Mouse (Mus musculus) forelimb bud, embryonic 11.5 days (tissue): Measurements from ENCODE around the gene Stil.

Source experiments
- DNase-seq: peaks from one replicate; pipeline ENCODE4 v3.0.0-alpha.2; 2012; ENCODE audit warnings: low read depth, low spot score

The Stil gene

GRCm38 (mm10) chr4:115079821-115080349, 79.9 kb downstream of the Stil start:
- no peak for DNase-seq

DNA sequence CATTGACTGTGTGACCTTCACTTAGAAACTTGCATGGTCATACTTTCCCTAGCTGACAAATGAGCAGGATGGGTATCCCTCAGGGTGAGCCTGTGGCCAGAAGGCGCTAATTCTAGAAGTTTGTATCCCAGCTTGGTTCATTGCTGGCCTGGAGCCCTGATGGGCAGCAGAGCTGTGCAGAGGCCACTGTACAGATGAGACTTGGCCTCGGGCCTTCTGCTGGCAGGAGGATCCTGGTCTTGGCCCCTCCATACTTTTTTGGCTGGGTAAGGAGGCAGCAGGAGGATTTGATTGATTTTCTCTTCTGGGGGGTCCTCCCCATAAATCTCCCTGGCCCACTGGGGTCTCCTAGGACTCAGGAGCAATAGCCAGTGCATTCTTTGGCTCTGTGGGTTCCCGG, 83.1 kb downstream of the Stil start:
- no peak for DNase-seq

DNA sequence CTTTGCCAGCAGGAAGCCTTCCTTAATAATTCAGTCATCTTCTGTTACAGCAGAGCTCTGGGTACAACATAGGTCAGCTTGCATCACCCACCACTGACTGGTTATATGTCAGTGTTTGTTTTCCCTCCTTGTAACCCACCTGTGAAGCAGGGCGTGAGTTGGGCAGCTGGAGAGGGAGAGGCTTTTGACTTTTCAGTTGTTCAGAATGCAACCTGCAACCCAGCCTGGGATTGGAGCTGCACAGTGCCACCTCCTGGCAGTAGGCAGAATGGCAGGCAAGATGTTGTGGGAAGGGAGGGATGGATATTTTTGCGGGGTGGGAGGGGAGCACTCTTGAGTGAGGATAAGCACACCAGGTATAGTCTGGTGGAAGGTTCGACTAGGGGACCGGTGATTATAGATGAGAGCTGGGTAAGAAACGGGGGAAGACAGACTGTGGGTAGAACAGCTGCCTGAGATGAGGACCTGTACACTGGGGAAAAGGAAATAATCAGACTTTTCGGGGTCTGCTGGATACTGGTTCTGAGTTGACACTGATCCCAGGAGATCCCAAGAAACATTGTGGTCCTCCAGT, 85.7 kb downstream of the Stil start:
- peak; percentile 71 for DNase-seq

- no peak for DNase-seq
Observed at GRCm38 (mm10) chr4:115086257-115086656, 86.3 kb downstream of the Stil start.

DNA sequence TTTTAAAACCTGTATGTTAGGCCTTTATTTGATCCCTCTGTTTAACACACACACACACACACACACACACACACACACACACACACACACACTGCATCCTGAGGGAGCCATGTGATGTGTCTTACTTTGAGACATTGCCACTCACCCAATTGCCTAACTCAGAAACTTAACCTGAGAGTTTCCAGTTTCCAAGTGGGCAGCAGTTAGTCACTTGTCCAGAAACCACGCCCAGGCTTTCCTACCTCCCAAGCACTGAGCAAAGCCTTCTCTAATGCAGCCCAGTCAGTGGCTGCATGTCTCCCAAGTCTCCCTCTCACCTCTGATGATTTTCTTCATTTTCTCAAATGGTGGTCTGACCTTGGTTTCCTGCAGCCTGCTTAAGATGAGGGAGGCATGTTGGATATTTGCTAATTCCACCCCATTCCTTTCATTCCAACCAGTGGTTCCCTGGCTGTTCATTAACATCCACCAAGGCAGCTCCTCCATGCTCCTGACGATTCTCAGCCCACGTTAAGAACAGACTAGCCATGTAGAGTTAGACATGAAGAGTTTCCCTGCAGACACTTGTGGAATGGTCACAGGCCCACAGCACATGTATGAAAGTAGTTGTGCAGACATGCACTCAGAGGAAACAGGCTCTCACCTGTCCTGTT, 86.9 kb downstream of the Stil start:
- no peak for DNase-seq

DNA sequence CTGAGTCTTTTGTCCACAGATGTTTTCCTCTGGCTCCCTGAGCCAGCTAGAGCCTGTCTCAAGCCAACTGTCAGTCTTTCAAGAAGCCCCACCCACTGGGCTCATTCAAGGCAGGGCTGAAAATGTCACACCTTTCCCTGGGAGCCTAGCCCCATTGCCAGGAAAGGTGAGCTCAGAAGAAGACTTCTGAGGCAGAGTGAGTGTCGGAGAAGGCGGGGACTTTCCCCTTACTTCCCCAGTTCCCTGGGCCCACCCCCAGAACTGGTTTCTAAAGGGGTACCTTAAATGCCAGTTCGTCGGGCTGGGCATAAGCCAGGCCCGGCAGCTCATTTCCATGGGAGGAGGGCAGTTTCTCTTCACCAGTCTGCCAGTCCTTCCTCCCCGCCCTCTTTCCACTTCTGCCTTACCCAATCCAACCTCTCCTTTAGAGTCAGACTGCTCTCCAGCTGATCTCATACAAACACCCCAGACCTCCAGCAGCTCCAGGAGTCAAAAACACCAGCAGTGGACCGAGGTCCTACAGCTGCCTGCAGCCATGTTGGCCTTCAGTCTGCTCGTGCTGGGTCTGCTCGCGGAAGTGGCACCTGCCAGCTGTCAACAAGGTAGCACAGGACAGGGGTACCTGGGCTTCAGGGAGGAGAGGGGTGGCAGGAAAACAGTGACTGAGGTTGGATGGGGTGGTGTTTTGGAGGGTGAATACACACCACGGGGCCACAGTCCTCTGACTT, 88.8 kb downstream of the Stil start, which contains the start of gene Pdzk1ip1:
Gene Pdzk1ip1, plus strand, starts transcription at position 98 of the 728 bp plus-strand sequence.
- no peak for DNase-seq

- no peak for DNase-seq
Observed at GRCm38 (mm10) chr4:115090592-115090991, 90.6 kb downstream of the Stil start.

DNA sequence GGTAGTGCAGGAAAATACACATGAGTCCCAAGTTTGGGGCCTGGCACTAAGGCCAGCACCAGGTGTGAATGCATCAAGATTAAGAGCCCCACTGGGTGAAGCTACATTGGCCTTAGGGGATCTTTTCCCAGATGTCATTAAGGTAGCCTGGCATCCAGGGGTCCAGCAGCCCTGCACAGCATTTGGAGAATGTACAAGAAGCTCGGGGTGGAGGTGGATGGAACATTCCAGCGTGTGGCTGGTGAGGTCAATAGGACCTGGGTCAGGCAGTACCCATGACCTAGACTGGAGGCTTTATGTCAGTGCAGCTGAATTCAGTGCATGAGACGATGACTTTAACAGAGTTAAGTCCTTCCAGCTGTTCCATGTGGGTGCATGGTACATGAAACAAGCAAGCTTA, 91.8 kb downstream of the Stil start:
- DNase-seq = no peak
